ENCODE assay signal across 31 mouse cellular contexts in the genomic region with DNA sequence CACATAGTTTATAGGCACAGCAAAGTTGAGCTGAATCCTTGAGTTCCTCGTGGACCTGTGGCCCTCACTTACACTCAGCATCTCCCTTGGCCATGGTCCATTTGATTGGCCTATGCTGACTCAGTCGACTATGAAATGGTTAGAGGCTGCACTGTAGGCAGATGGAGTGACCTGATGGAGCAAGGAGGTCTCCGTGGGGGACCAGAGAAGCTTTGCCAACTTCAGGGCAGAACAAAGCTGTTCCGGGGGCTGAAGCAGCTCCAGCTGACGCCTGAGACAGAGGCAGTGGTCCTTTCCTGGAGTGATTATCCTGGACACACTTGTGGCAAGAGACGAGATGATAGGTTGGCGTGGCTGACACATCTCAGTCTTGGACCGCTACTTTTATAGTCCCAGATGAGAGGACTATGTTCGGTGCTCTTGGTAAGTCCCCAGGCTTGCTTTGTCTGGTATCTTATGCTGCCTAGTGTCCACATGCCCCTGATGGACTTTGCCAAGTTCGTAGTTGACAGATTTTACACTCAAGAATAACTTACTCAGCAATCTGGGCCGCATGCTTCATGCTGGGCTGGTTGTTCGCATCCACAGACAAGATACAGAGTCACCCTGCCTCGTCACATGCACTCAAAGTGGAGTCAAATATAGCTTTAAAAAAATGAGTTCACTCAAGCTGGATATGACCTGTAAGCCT. TPM values are rescaled to one million over a fixed set of nuclear protein-coding genes. Genes with fewer than 3 reads are reported as not detected.
DNase-seq lines count a peak whose midpoint lies in the region; ATAC-seq lines count a peak whose summit lies in the region.
"Had no signal": no experiment of that assay in that cellular context is flagged by ENCODE, and none has a peak within 500 bp of the region (broad histone marks: within the 10 kb centered on the region; RNA-seq: fewer than 3 reads in every experiment).

No protein-coding gene starts in this region.

- 67% methylated on average over 13 of the region's 13 CpGs for WGBS in hindbrain, embryonic 16.5 days
- WGBS in hindbrain, embryonic 10.5 days = 82% methylated on average over 13 of the region's 13 CpGs

- no peaks in the 10 kb centered on the region for H3K36me3 ChIP-seq in hindbrain, embryonic 16.5 days (ENCODE audit: control insufficient read depth, insufficient read depth, low read length)
- H3K36me3 ChIP-seq in hindbrain, embryonic 10.5 days = no peaks in the 10 kb centered on the region
- H3K36me3 ChIP-seq: heart, embryonic 13.5 days; limb, embryonic 12.5 days; liver, embryonic 15.5 days; midbrain, embryonic 10.5 days had no signal

- H3K27ac ChIP-seq in hindbrain, embryonic 16.5 days (ENCODE audit: low read depth, low read length) = no peak overlapping the region
- no peak overlapping the region for H3K27ac ChIP-seq in hindbrain, embryonic 10.5 days
- H3K27ac ChIP-seq: heart, embryonic 13.5 days; kidney, postnatal 0 days; limb, embryonic 12.5 days; liver, embryonic 15.5 days; midbrain, embryonic 10.5 days had no signal

- no peak overlapping the region for H3K4me3 ChIP-seq in hindbrain, embryonic 16.5 days (ENCODE audit: low read length)
- no peak overlapping the region for H3K4me3 ChIP-seq in hindbrain, embryonic 10.5 days
- H3K4me3 ChIP-seq: erythroblast, embryonic 14.5 days; heart, embryonic 13.5 days; limb, embryonic 12.5 days; liver, embryonic 15.5 days; midbrain, embryonic 10.5 days had no signal

- DNase-seq in hindbrain, embryonic 10.5 days (ENCODE audit: low spot score) = no peak
- peak; percentile 96 for DNase-seq in brain, adult 2 months (ENCODE audit: low read depth, low spot score)
- DNase-seq in cerebellum, adult 18-20 months = peak; percentile 61 to 71
- DNase-seq in cerebellum, postnatal 10 days = peak; percentile 92 to 95
- no peak for DNase-seq in ovary, postnatal 36 days (ENCODE audit: low spot score)
- no peak for DNase-seq in kidney, adult 18-20 months
- DNase-seq in lung, postnatal 36 days = no peak
- DNase-seq: adrenal gland, postnatal 10 days; heart, postnatal 10 days; kidney, adult 8-10 months; kidney, postnatal 4 days; layer of hippocampus, adult 9-11 months; lung, embryonic 14.5 days; lung, postnatal 14 days; retina, postnatal 1 day; right cerebral cortex, postnatal 14 days had no signal

- H3K9ac ChIP-seq in hindbrain, embryonic 16.5 days (ENCODE audit: low read depth, low read length) = no peak overlapping the region
- H3K9ac ChIP-seq: heart, embryonic 13.5 days; limb, embryonic 12.5 days; liver, embryonic 15.5 days; lung, embryonic 14.5 days had no signal

- H3K27me3 ChIP-seq in hindbrain, embryonic 16.5 days (replicated peaks; ENCODE audit: control insufficient read depth, insufficient read depth, low read length) = peaks cover 10% of the 10 kb centered on the region
- H3K27me3 ChIP-seq in hindbrain, embryonic 10.5 days (ENCODE audit: insufficient read depth, poor library complexity, severe bottlenecking) = peaks cover 30% of the 10 kb centered on the region
- H3K27me3 ChIP-seq: Patski had no signal

- peak; percentile 31; the same call in 1 of the 2 replicates for ATAC-seq in hindbrain, embryonic 16.5 days
- ATAC-seq: forebrain, embryonic 16.5 days; inflammation-experienced regulatory T-cells, adult 6 months; Patski had no signal

- peaks cover 10% of the 10 kb centered on the region for H3K4me1 ChIP-seq in hindbrain, embryonic 16.5 days (ENCODE audit: control insufficient read depth, insufficient read depth, low read depth, low read length)
- H3K4me1 ChIP-seq in hindbrain, embryonic 10.5 days (replicated peaks) = peaks cover 22% of the 10 kb centered on the region
- H3K4me1 ChIP-seq: liver, embryonic 15.5 days had no signal

- H3K9me3 ChIP-seq in hindbrain, embryonic 16.5 days (ENCODE audit: control insufficient read depth, low read length) = no peaks in the 10 kb centered on the region
- H3K9me3 ChIP-seq in hindbrain, embryonic 10.5 days = no peaks in the 10 kb centered on the region
- H3K9me3 ChIP-seq: heart, embryonic 13.5 days; limb, embryonic 12.5 days; liver, embryonic 15.5 days; midbrain, embryonic 10.5 days had no signal

- H3K4me2 ChIP-seq in hindbrain, embryonic 16.5 days (ENCODE audit: low read length) = no peak overlapping the region
- H3K4me2 ChIP-seq: heart, embryonic 13.5 days; limb, embryonic 12.5 days; liver, embryonic 15.5 days; lung, embryonic 14.5 days had no signal

RNA-seq across cellular contexts. Expression of a gene that starts 3.4 kb away (rescaled TPM):
- polyA plus RNA-seq in hindbrain, embryonic 16.5 days (2015; fragmentation: Nextera tagmentation; extraction: Ambion mirVana) = 11.2 and 11.4 TPM in 2 replicates
- polyA plus RNA-seq in hindbrain, embryonic 10.5 days (2016; fragmentation: Nextera tagmentation; extraction: Ambion mirVana) = 2.6 and 3.3 TPM in 2 replicates
- polyA plus RNA-seq: inflammation-experienced regulatory T-cells, adult 6 months had no signal

RNA-seq across cellular contexts. Expression of a gene that starts 24.5 kb away (rescaled TPM):
- not detected in 2 replicates for polyA plus RNA-seq in hindbrain, embryonic 16.5 days (2015; fragmentation: Nextera tagmentation; extraction: Ambion mirVana)
- not detected in 2 replicates for polyA plus RNA-seq in hindbrain, embryonic 10.5 days (2016; fragmentation: Nextera tagmentation; extraction: Ambion mirVana)
- polyA plus RNA-seq: erythroblast, embryonic 14.5 days; forebrain, embryonic 11.5 days; forebrain, embryonic 16.5 days; heart, embryonic 13.5 days; inflammation-experienced regulatory T-cells, adult 6 months; limb, embryonic 12.5 days; liver, adult 2 months; liver, embryonic 15.5 days; lung, embryonic 14.5 days; midbrain, embryonic 10.5 days; neural tube, embryonic 14.5 days; small intestine, adult 2 months; stomach, embryonic 14.5 days had no signal

Comparison
In these comparisons a context has a peak if more than half of its experiments do, and no peak if none do; other contexts are left out.
1. DNase-seq: peak in brain, adult 2 months (single experiment), cerebellum, adult 18-20 months (2 of 2) and cerebellum, postnatal 10 days (2 of 2); none in hindbrain, embryonic 10.5 days (single experiment), ovary, postnatal 36 days (single experiment), kidney, adult 18-20 months (single experiment) and lung, postnatal 36 days (single experiment).